Comparison of ENCODE assay signal across 22 mouse cellular contexts in genomic region chr14:60286194-60286863, GRCm38 (mm10). TPM values are rescaled to one million over a fixed set of nuclear protein-coding genes. Genes with fewer than 3 reads are reported as not detected.
DNase-seq lines count a peak whose midpoint lies in the region; TF ChIP-seq lines count a peak whose summit lies in the region.
"Had no signal": no experiment of that assay in that cellular context is flagged by ENCODE, and none has a peak within 500 bp of the region (broad histone marks: within the 10 kb centered on the region; RNA-seq: fewer than 3 reads in every experiment).

No protein-coding gene starts in this region.

- peak overlapping the region; percentile 87 for H3K27ac ChIP-seq in small intestine, adult 2 months (ENCODE audit: insufficient read depth, low read depth, low read length)
- no peak overlapping the region for H3K27ac ChIP-seq in thymus, adult 2 months (ENCODE audit: control insufficient read depth, insufficient read depth, low read length)
- H3K27ac ChIP-seq: forebrain, embryonic 10.5 days; gastrocnemius, adult 2 months; heart, embryonic 13.5 days; hindbrain, embryonic 12.5 days had no signal

- no peak overlapping the region for H3K4me3 ChIP-seq in small intestine, adult 2 months (ENCODE audit: low read depth, low read length)
- H3K4me3 ChIP-seq in thymus, adult 2 months (ENCODE audit: control insufficient read depth, insufficient read depth, low read length) = no peak overlapping the region
- H3K4me3 ChIP-seq: forebrain, embryonic 10.5 days; gastrocnemius, adult 2 months; heart, embryonic 13.5 days; hindbrain, embryonic 12.5 days had no signal

- WGBS in small intestine, adult 2 months = 40% methylated on average over 7 of the region's 7 CpGs
- WGBS in thymus, adult 2 months = 92% methylated on average over 7 of the region's 7 CpGs

- H3K27me3 ChIP-seq in small intestine, adult 2 months (ENCODE audit: control insufficient read depth, insufficient read depth, low read length) = no peaks in the 10 kb centered on the region
- H3K27me3 ChIP-seq in thymus, adult 2 months (ENCODE audit: control insufficient read depth, insufficient read depth, low read length) = no peaks in the 10 kb centered on the region
- H3K27me3 ChIP-seq: heart, embryonic 13.5 days; hindbrain, embryonic 12.5 days; Patski had no signal

- peaks cover 4% of the 10 kb centered on the region; the same call in 1 of the 2 replicates for H3K4me1 ChIP-seq in small intestine, adult 2 months (ENCODE audit: control insufficient read depth, insufficient read depth, insufficient read length, low read length)
- no peaks in the 10 kb centered on the region for H3K4me1 ChIP-seq in thymus, adult 2 months (replicated peaks; ENCODE audit: control insufficient read depth, insufficient read depth, low read length)
- H3K4me1 ChIP-seq: forebrain, embryonic 10.5 days; heart, embryonic 13.5 days; hindbrain, embryonic 12.5 days had no signal

- no peak for TF ChIP-seq POLR2A in small intestine, adult 2 months (IDR thresholded peaks at IDR 0.05; ENCODE audit: low read depth, low read length)
- TF ChIP-seq POLR2A in thymus, adult 2 months (IDR thresholded peaks at IDR 0.05; ENCODE audit: control insufficient read depth, extremely low read depth, insufficient read depth, low read length, poor library complexity) = no peak

- peak; percentile 18 for DNase-seq in lung, postnatal 25 days (ENCODE audit: low spot score)
- DNase-seq in lung, postnatal 10 days = no peak
- peak; percentile 18 for DNase-seq in urinary bladder, postnatal 25 days (ENCODE audit: low spot score)
- no peak for DNase-seq in urinary bladder, postnatal 4 days (ENCODE audit: low spot score in 2 of 2)
- no peak for DNase-seq in thymus, adult 2 months
- DNase-seq in layer of hippocampus, adult 11-12 months (ENCODE audit: low spot score) = no peak
- DNase-seq in cerebellum, postnatal 14 days = no peak
- DNase-seq: adrenal gland, postnatal 14 days; cerebellum, adult 11-12 months; cerebellum, adult 9-10 months; cerebellum, postnatal 36 days; gastrocnemius, adult 2 months; gastrocnemius, postnatal 25 days; heart, postnatal 4 days had no signal

- TF ChIP-seq CTCF in small intestine, adult 2 months (IDR thresholded peaks at IDR 0.05; ENCODE audit: extremely low read depth, insufficient read length, insufficient replicate concordance, low read depth, low read length) = no peak
- TF ChIP-seq CTCF in thymus, adult 2 months (IDR thresholded peaks at IDR 0.05; ENCODE audit: borderline replicate concordance, control insufficient read depth, extremely low read depth, insufficient read depth, low read length, poor library complexity) = no peak

- H3K36me3 ChIP-seq in small intestine, adult 2 months (ENCODE audit: control insufficient read depth, insufficient read depth, low read length) = peaks cover 38% of the 10 kb centered on the region
- peaks cover 31% of the 10 kb centered on the region for H3K36me3 ChIP-seq in thymus, adult 2 months (ENCODE audit: control insufficient read depth, insufficient read depth, low read length)

RNA-seq across cellular contexts. Expression of gene Mtmr6, which starts 21.3 kb away (rescaled TPM):
- polyA plus RNA-seq in small intestine, adult 2 months (2012; rRNA removed) = 3.4 and 6.6 TPM in 2 replicates
- polyA plus RNA-seq in thymus, adult 2 months (2012; rRNA removed) = 20.8 and 21.3 TPM in 2 replicates

RNA-seq across cellular contexts. Expression of gene Gm49336, which starts 35.0 kb away (rescaled TPM):
- polyA plus RNA-seq in small intestine, adult 2 months (2012; rRNA removed) = 8.4 and 8.6 TPM in 2 replicates
- polyA plus RNA-seq in thymus, adult 2 months (2012; rRNA removed) = 29.8 and 35.1 TPM in 2 replicates

RNA-seq across cellular contexts. Expression of gene Nupl1, which starts 35.1 kb away (rescaled TPM):
- polyA plus RNA-seq in small intestine, adult 2 months (2012; rRNA removed) = not detected in 2 replicates
- polyA plus RNA-seq in thymus, adult 2 months (2012; rRNA removed) = 0.04 TPM in 1 of 2 replicates, not detected in the other
- polyA plus RNA-seq: C2C12; embryonic facial prominence, embryonic 14.5 days; forebrain, embryonic 10.5 days; forebrain, embryonic 14.5 days; heart, embryonic 13.5 days; Patski had no signal

Comparison
In these comparisons a context has a peak if more than half of its experiments do, and no peak if none do; other contexts are left out.
1. DNase-seq: peak in lung, postnatal 25 days (single experiment) and urinary bladder, postnatal 25 days (single experiment); none in lung, postnatal 10 days (single experiment), urinary bladder, postnatal 4 days (0 of 2), thymus, adult 2 months (single experiment), layer of hippocampus, adult 11-12 months (single experiment) and cerebellum, postnatal 14 days (0 of 2).